Mouse (Mus musculus): ENCODE measurements around the gene Steap3. TPM values are rescaled to one million over a fixed set of nuclear protein-coding genes. Genes with fewer than 3 reads are reported as not detected.

The Steap3 gene
- polyA plus RNA-seq, 1 experiment from 2014 or later, result 3.8 TPM

DNA sequence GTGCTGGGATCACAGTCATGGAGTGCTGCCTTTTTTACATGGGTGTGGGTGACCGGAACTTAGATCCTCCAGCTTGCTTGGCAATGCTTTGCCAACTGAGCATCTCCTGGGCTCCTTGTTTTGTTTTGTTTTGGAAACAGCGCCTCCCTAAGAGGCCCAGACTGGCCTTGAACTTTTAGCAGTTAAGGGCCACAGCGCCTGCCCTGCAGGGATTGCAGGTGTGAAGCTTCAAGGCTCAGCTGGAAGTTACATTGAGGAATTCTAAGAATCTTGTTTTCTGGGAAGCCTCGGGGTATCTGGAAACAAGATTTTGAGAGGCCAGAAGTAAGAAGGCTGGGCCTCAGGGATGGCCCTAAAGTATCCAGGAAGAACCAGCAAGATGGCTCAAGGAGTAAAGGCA is 6.0 kb downstream of the Steap3 start:
- Histone ChIP-seq H3K4me2 (no peak overlapping the region), H3K4me1 (replicated peaks) (peaks cover 16% of the 10 kb centered on the region; the same call in 1 of the 2 replicates), H3K9me3 (no peaks in the 10 kb centered on the region), H3K27ac (replicated peaks) (no peak overlapping the region), H3K27me3 (peaks cover 30% of the 10 kb centered on the region), H3K4me3 (no peak overlapping the region), H3K36me3 (no peaks in the 10 kb centered on the region), H3K9ac (no peak overlapping the region)
- ATAC-seq (ENCODE audit: low read depth), result no peak
- 56% methylated on average over 4 of the region's 4 CpGs for WGBS

DNA sequence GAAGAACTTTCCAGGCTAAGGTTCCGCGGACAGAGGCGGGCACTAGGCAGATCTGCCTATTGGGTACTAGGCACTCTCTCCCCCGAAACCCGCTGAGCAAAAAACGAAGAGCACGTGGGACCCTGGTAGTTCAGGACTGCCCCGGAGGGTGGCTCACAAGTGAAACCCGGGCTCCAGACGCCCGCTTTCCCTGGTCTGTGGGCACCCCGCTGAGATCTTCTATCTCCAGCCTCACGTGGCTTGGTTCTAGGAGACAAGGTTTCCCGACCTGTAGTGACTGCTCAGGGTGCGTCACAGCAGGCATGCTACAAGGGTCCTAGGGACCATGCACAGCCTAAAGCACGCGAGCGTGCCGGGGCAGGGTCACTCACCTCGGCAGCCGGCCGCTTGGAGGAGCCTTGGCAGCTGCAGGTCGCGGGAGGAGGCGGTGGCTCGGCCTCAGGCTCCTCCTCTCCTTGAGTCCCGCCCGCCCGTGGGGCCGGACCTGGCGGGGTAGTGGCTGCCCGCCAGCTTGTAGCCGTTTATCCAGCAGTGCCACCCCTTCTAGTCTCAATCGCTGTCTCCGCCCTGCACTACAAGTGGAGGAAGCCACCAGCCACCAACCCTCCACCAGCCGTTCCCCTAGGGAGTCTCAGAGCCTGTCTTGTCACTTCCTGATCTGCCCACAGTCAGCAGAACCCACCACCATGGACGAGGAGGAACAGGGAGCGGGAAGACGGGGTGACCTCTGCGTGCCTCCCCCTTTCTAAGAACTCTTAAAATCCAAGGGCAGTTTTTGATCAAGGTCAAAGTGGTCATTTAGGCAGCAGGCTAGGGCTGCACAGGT is 7.4 kb downstream of the Steap3 start:
- ATAC-seq (ENCODE audit: low read depth), result peak; percentile 90
- WGBS, result 2% methylated on average over 40 of the region's 40 CpGs
- Histone ChIP-seq H3K27me3 (peaks cover 30% of the 10 kb centered on the region), H3K9me3 (no peaks in the 10 kb centered on the region), H3K4me1 (replicated peaks) (peaks cover 16% of the 10 kb centered on the region; the same call in 1 of the 2 replicates), H3K4me2 (peak overlapping the region; percentile 95), H3K4me3 (peak overlapping the region; percentile 44), H3K36me3 (no peaks in the 10 kb centered on the region), H3K9ac (peak overlapping the region; percentile 53), H3K27ac (replicated peaks) (no peak overlapping the region)

DNA sequence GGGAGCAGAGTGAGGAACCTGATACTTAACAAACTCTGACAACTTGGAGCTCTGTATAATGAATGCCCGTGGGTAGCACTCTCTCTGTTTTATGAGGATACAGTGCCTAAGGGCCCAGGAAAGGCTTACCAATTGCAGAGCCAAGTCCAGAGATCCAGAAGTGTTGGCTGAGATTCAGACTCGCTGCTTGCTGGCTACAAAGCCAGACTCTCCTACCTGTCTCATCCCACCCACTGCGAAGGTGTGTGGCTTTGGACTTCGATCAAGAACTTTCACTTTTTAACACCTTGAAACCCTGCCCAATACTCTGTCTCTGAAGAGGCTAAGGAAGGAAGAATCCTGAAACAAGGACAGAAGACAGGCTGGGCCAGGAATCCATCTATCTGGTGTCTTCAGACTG is 9.3 kb downstream of the Steap3 start:
- Histone ChIP-seq H3K27me3 (peaks cover 30% of the 10 kb centered on the region), H3K9ac (no peak overlapping the region), H3K36me3 (no peaks in the 10 kb centered on the region), H3K27ac (replicated peaks) (no peak overlapping the region), H3K9me3 (no peaks in the 10 kb centered on the region), H3K4me1 (replicated peaks) (peaks cover 23% of the 10 kb centered on the region; the same call in 1 of the 2 replicates), H3K4me2 (no peak overlapping the region), H3K4me3 (no peak overlapping the region)
- ATAC-seq (ENCODE audit: low read depth), result no peak
- 86% methylated on average over 4 of the region's 4 CpGs for WGBS

DNA sequence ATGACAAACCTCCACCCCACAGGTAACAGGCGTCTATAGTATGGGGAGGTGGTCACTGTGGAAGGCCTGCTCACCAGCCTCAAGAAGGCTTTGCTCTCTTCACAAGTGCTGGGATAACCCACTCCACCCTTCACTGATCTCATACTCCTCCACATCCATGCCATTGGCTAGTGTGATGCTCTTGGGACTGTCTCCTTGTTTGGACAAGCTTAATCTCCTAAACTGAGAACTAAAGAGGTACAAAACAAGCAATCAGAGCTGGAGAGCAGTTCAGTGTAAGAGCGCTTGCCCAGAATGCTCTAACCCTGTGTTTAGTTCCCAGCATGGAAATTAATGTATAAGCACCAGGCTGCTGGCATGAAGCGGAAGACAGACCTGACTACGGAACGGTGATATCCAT is 11.3 kb downstream of the Steap3 start:
- Histone ChIP-seq H3K4me3 (no peak overlapping the region), H3K4me1 (replicated peaks) (peaks cover 23% of the 10 kb centered on the region; the same call in 1 of the 2 replicates), H3K4me2 (no peak overlapping the region), H3K27me3 (peaks cover 26% of the 10 kb centered on the region), H3K27ac (replicated peaks) (no peak overlapping the region), H3K9me3 (no peaks in the 10 kb centered on the region), H3K36me3 (no peaks in the 10 kb centered on the region), H3K9ac (no peak overlapping the region)
- no peak for ATAC-seq (ENCODE audit: low read depth)
- WGBS, result 94% methylated on average over 5 of the region's 5 CpGs

DNA sequence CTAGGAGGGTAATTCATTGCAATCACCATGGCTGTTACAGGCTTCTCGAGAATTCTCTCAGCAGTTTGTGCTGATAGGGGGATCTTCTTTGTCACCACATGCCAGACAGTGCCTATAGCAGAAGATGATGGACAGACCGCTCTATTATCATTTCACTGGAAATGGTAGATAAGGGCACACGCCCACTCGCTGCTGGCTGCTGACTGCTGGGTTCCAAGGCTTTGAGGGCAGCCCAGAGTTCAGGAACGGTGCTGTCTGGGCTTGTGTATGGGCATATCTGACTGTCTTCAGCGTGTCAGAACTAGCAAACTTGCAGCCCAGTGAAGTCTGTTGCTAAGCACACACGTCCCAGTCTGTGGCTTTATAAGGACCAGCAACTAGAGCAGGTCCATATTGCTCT is 13.3 kb downstream of the Steap3 start:
- Histone ChIP-seq H3K4me2 (no peak overlapping the region), H3K4me1 (replicated peaks) (peaks cover 8% of the 10 kb centered on the region; the same call in 1 of the 2 replicates), H3K27me3 (peaks cover 9% of the 10 kb centered on the region), H3K36me3 (no peaks in the 10 kb centered on the region), H3K9ac (no peak overlapping the region), H3K4me3 (no peak overlapping the region), H3K27ac (replicated peaks) (no peak overlapping the region), H3K9me3 (no peaks in the 10 kb centered on the region)
- ATAC-seq (ENCODE audit: low read depth), result no peak
- WGBS, result 81% methylated on average over 7 of the region's 7 CpGs

DNA sequence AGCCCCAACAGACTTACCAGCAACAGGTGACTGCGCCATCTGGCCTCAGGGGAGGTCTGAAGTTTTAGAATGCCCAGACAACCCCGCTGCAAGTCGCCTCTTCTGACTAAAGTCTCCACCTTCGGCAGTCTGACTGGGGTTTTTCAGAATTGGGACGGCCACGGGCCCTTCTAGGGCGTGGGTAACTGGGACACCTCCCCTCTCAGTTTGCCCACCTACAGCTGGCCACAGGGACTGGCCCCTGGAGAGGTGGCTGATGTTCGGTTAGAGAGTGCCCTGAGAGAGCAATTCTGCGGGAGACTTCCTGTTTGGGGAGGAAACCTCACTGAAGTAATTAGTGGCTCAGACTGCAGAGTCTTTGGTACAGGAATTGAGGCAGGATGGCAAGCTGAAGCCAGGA is 13.8 kb downstream of the Steap3 start:
- Histone ChIP-seq H3K27ac (replicated peaks) (no peak overlapping the region), H3K36me3 (no peaks in the 10 kb centered on the region), H3K4me2 (no peak overlapping the region), H3K9me3 (no peaks in the 10 kb centered on the region), H3K9ac (no peak overlapping the region), H3K27me3 (peaks cover 4% of the 10 kb centered on the region), H3K4me1 (replicated peaks) (peaks cover 6% of the 10 kb centered on the region; the same call in 1 of the 2 replicates), H3K4me3 (no peak overlapping the region)
- WGBS, result 61% methylated on average over 9 of the region's 9 CpGs
- ATAC-seq (ENCODE audit: low read depth), result no peak

DNA sequence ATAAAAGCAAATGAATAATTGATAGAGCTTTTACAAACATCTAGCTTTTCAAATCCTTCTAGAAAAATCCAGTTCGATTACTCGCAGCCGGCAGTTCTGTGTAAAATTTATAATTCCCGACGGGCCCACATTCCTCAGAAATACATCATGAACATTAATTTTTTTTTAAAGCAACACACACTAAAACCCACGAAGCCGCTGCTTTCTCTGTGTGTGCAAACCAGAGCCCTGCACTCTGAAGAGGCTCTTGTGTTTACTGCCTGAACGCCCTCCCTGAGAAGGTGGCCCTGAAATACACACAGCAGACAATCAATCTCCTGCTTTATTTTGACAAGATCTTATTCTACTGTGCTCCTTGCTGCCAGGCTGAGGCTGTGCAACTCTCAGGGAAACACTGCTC is 14.3 kb downstream of the Steap3 start:
- Histone ChIP-seq H3K27ac (replicated peaks) (no peak overlapping the region), H3K27me3 (no peaks in the 10 kb centered on the region; the same call in 1 of the 2 replicates), H3K9me3 (no peaks in the 10 kb centered on the region), H3K4me2 (no peak overlapping the region), H3K4me3 (no peak overlapping the region), H3K9ac (no peak overlapping the region), H3K4me1 (replicated peaks) (peaks cover 6% of the 10 kb centered on the region; the same call in 1 of the 2 replicates), H3K36me3 (no peaks in the 10 kb centered on the region)
- 63% methylated on average over 8 of the region's 8 CpGs for WGBS
- ATAC-seq (ENCODE audit: low read depth), result peak; percentile 66; the same call in 1 of the 2 replicates

DNA sequence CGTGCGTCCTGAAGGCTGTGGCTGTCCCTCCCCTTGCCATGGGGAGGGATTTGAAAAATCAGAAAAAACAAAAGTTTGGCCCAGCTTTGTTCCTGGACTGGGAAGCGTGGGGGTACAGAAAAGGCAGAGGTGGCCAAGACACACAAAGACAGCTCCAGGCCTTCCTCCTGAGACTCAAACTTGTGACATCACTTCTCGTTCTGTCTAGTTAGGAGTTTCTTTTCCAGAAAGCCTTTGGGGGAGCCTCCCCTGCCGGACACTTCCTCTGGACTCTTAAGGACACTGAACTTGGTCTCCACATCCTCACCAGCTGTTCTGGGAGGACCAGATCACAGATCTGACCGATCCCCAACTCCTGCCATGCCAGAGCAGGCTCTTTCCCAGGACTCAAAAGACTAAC is 18.8 kb downstream of the Steap3 start:
- Histone ChIP-seq H3K9me3 (no peaks in the 10 kb centered on the region), H3K27ac (replicated peaks) (no peak overlapping the region), H3K36me3 (no peaks in the 10 kb centered on the region), H3K4me2 (no peak overlapping the region), H3K9ac (no peak overlapping the region), H3K4me3 (no peak overlapping the region), H3K27me3 (no peaks in the 10 kb centered on the region), H3K4me1 (replicated peaks) (peaks cover 5% of the 10 kb centered on the region; the same call in 1 of the 2 replicates)
- WGBS, result 88% methylated on average over 6 of the region's 6 CpGs
- ATAC-seq (ENCODE audit: low read depth), result no peak

DNA sequence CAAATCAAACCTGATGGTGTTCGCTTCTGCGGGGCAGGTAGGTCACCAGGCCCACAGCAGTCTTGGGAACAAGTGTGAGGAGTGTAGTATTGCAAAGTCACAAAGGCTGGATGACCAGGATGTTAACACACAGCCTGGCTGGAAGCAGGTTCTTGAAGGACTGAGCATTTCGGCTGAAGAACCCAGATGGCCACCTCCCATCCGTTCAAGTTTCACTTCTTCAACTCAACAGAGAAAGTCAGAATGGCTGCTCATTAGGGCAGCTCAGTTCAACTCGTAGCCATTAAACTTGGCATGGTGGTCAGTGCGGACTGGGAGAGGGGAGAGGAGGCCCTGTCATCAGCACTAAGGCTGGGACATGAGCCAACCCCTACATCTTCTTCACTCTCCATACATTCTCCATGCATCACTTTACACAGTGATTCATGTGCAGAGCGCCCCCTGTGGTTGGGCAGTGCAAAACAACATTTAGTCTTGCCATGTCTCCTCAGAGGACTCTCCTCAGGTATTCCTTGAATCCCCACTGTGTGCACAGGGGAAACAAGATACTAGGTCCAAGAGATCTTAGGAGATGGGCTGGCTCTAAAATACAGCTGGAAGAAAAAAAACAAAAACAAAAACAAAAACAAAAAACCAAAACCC is 19.9 kb downstream of the Steap3 start:
- H3K4me1 ChIP-seq (replicated peaks), result no peaks in the 10 kb centered on the region

DNA sequence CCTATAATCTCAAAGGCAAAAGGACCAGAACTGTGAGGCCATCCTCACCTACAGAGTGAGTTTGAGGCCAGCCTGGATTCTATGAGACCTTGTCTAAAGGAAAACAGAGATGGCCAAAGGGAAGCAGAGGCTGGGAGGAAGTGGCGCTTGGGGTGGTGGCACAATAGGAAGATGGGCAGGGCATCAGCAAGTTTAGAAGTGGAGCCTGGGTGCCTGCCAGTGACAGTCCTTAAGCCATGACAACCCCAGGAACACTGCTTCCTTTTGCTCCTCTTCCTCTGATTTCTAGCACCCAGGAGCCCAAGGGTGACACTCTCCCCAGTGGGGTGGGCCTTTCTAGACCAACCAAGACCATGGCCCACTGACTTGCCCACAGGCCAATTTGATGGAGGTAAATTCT is 21.3 kb downstream of the Steap3 start:
- H3K9ac ChIP-seq, result no peak overlapping the region
- no peaks in the 10 kb centered on the region for H3K9me3 ChIP-seq
- no peak for ATAC-seq (ENCODE audit: low read depth)
- H3K4me1 ChIP-seq (replicated peaks), result no peaks in the 10 kb centered on the region
- H3K36me3 ChIP-seq, result no peaks in the 10 kb centered on the region
- H3K27me3 ChIP-seq, result no peaks in the 10 kb centered on the region
- H3K4me2 ChIP-seq, result no peak overlapping the region
- WGBS, result 100% methylated on average over 1 of the region's 1 CpGs
- H3K4me3 ChIP-seq, result no peak overlapping the region
- H3K27ac ChIP-seq (replicated peaks), result no peak overlapping the region

More for the DNA sequence above, 19.9 kb downstream of the Steap3 start:
- Histone ChIP-seq H3K27ac (replicated peaks) (no peak overlapping the region), H3K4me2 (no peak overlapping the region), H3K4me3 (no peak overlapping the region), H3K27me3 (no peaks in the 10 kb centered on the region), H3K9ac (no peak overlapping the region), H3K9me3 (no peaks in the 10 kb centered on the region), H3K36me3 (no peaks in the 10 kb centered on the region)
- WGBS, result 91% methylated on average over 7 of the region's 7 CpGs
- no peak for ATAC-seq (ENCODE audit: low read depth)

DNA sequence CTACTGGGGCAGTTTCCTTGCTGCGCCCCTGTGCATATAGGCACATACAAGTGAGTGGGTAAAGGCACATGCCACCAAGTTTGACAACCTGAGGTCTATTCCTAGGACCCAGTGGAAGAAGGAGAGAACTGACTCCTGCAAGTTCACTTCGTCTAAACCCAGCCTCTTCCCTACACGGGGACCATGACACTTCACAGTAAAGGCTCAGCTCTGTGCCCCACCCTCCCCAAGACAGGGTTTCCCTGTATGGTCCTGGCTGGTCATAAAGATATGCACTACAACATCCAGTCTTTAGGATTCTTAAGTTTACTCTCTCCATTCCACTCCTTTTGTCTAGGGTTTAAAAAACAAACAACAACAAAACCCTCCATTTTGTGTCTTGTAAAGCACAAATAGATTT is 21.9 kb downstream of the Steap3 start:
- WGBS, result 82% methylated on average over 3 of the region's 3 CpGs

DNA sequence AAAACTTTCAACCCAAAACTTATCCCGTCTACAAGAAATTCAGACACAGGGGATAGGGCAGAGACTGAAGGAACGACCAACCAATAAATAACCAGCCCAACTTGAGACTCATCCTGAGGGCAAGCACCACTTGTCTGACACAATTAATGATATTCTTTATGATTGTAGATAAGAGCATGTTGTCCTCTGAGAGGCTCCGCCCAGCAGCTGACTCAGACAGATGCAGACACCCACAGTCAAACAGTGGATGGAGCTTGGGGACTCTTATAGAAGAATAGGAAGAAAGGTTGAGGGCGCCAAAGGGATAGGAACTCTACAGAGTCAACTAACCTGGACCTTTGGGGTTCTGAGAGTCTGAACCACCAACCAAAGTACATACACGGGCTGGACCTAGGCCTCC is 22.7 kb downstream of the Steap3 start:
- H3K27me3 ChIP-seq, result no peaks in the 10 kb centered on the region
- WGBS, result 88% methylated on average over 5 of the region's 5 CpGs
- no peaks in the 10 kb centered on the region for H3K4me1 ChIP-seq (replicated peaks)
- H3K36me3 ChIP-seq, result no peaks in the 10 kb centered on the region
- ATAC-seq (ENCODE audit: low read depth), result no peak
- no peaks in the 10 kb centered on the region for H3K9me3 ChIP-seq
- no peak overlapping the region for H3K9ac ChIP-seq
- no peak overlapping the region for H3K4me2 ChIP-seq
- no peak overlapping the region for H3K27ac ChIP-seq (replicated peaks)
- H3K4me3 ChIP-seq, result no peak overlapping the region

More for the DNA sequence above, 21.9 kb downstream of the Steap3 start:
- no peaks in the 10 kb centered on the region for H3K27me3 ChIP-seq
- ATAC-seq (ENCODE audit: low read depth), result no peak
- H3K4me2 ChIP-seq, result no peak overlapping the region
- H3K4me1 ChIP-seq (replicated peaks), result no peaks in the 10 kb centered on the region
- H3K4me3 ChIP-seq, result no peak overlapping the region
- no peaks in the 10 kb centered on the region for H3K9me3 ChIP-seq
- H3K27ac ChIP-seq (replicated peaks), result no peak overlapping the region
- no peak overlapping the region for H3K9ac ChIP-seq
- no peaks in the 10 kb centered on the region for H3K36me3 ChIP-seq

All from neural tube, embryonic 13.5 days (tissue).